Mouse (Mus musculus) hindbrain, embryonic 16.5 days (tissue): ENCODE data around the gene Phyhipl. TPM values are rescaled to one million over a fixed set of nuclear protein-coding genes. Genes with fewer than 3 reads are reported as not detected.

ENCODE experiments used
- ATAC-seq: fragments of 200-750 bp; cut with Nextera tagmentation; 2 replicates; pipeline ENCODE4 v1.8.0; 2017; ENCODE audit warnings: moderate TSS enrichment, moderate library complexity
- H3K27ac ChIP-seq: fragments of 300-500 bp; sonication (generic); 2 replicates; pipeline ENCODE4 v1.5.1; 2014; ENCODE audit warnings: low read depth, mild to moderate bottlenecking, control low read depth, low read length, moderate library complexity
- H3K27me3 ChIP-seq: fragments of 300-500 bp; sonication (generic); replicated peaks from 2 replicates; pipeline ENCODE4 v1.6.1; 2014; ENCODE audit warnings: low read length; ENCODE audit not compliant: control insufficient read depth, insufficient read depth
- H3K36me3 ChIP-seq: fragments of 300-500 bp; sonication (generic); 2 replicates; pipeline ENCODE4 v1.6.1; 2014; ENCODE audit warnings: mild to moderate bottlenecking, low read length, moderate library complexity, mixed read lengths; ENCODE audit not compliant: control insufficient read depth, insufficient read depth
- H3K4me1 ChIP-seq: fragments of 300-500 bp; sonication (generic); 2 replicates; pipeline ENCODE4 v1.6.1; 2014; ENCODE audit warnings: low read depth, low read length; ENCODE audit not compliant: control insufficient read depth, insufficient read depth
- H3K4me2 ChIP-seq: fragments of 300-500 bp; sonication (generic); 2 replicates; pipeline ENCODE4 v1.6.1; 2014; ENCODE audit warnings: mild to moderate bottlenecking, low read length, control low read depth, moderate library complexity
- H3K4me3 ChIP-seq: fragments of 300-500 bp; sonication (generic); 2 replicates; pipeline ENCODE4 v1.5.1; 2014; ENCODE audit warnings: mild to moderate bottlenecking, low read length, control low read depth, moderate library complexity
- H3K9ac ChIP-seq: fragments of 300-500 bp; sonication (generic); 2 replicates; pipeline ENCODE4 v1.6.1; 2014; ENCODE audit warnings: low read depth, mild to moderate bottlenecking, control low read depth, low read length, moderate library complexity
- H3K9me3 ChIP-seq: fragments of 300-500 bp; sonication (generic); 2 replicates; pipeline ENCODE4 v1.6.1; 2014; ENCODE audit warnings: mild to moderate bottlenecking, low read length, moderate library complexity; ENCODE audit not compliant: control insufficient read depth
- WGBS: fragments of 180-500 bp; shearing (Covaris S2); extraction: QIAGEN DNeasy Blood & Tissue Kit; methylation state at CpG from one replicate; pipeline ENCODE4 v1.1.7; 2014; 5-methylcytosine and 5-hydroxymethylcytosine counted together
- polyA plus RNA-seq: library from polyadenylated mRNA; unstranded; fragments of >200 nt; fragmentation: Nextera tagmentation; extraction: Ambion mirVana; gene quantifications from 2 replicates; pipeline ENCODE4 v1.2.1, GENCODE M21; 2015

Phyhipl gene
- polyA plus RNA-seq, 1 experiment from 2014 or later, result 365 TPM

DNA sequence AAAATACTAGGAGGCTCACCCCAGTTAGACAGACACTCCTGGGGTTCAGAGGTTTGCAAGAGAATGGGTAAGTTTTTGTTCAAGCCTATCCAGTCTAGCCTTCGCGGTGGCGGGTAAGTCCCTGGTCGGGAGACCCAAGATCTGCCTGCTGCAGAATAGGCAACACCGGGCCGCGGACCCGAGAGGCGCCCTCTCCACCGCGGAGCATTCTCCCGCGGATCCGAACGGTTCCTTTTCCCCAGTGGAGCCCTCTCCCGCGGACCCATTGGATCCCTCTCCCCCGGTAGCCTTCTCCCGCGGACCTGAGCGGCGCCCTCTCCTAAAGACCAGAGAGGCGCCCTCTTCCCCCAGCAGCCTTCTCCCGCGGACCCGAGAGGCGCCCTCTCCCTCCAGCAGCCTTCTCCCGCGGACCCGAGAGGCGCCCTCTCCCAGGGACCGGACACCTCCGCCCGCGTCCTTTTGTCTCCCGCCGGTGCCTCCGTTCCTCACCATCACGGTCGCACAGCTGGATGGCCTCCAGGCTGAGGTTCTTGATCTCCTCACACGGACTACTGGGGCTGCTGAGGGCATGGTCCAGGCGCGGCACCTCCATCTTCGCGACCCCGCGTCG, 57.1 kb downstream of the Phyhipl start:
- peak overlapping the region; percentile 99 for H3K9ac ChIP-seq
- H3K27ac ChIP-seq, result peak overlapping the region; percentile 98
- H3K9me3 ChIP-seq, result no peaks in the 10 kb centered on the region
- no peaks in the 10 kb centered on the region for H3K36me3 ChIP-seq
- peak overlapping the region; percentile 87 for H3K4me3 ChIP-seq
- peaks cover 10% of the 10 kb centered on the region for H3K4me1 ChIP-seq
- H3K4me2 ChIP-seq, result peak overlapping the region; percentile 78
- peak; percentile 66 for ATAC-seq
- WGBS, result under 1% methylated on average over 47 of the region's 48 CpGs
- no peaks in the 10 kb centered on the region for H3K27me3 ChIP-seq

DNA sequence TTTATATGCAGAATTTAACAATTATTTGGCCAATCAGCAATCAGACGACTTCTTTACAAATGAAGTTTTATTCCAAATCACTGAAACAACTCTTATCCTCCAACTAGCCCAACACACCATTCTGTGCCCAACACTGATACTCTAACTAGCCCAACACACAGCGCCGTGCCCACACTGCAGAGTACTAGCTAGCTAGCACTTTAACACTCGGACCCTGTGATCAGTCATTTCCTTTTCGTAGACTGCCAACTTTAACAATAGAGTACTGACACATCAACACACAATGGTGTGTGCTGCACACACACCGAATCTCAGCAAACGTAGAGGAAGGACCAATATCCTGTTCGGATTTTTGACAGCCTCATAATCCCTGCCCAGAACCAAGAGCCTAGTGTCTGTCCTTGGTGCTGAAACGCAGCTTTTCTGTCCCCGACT, 57.7 kb downstream of the Phyhipl start:
- H3K4me2 ChIP-seq, result peak overlapping the region; percentile 78
- 5% methylated on average over 10 of the region's 10 CpGs for WGBS
- peak; percentile 21; the same call in 1 of the 2 replicates for ATAC-seq
- H3K4me3 ChIP-seq, result peak overlapping the region; percentile 87
- H3K27me3 ChIP-seq, result no peaks in the 10 kb centered on the region
- peak overlapping the region; percentile 98 for H3K27ac ChIP-seq
- no peaks in the 10 kb centered on the region for H3K9me3 ChIP-seq
- peak overlapping the region; percentile 99 for H3K9ac ChIP-seq
- H3K4me1 ChIP-seq, result peaks cover 10% of the 10 kb centered on the region
- H3K36me3 ChIP-seq, result no peaks in the 10 kb centered on the region

GRCm38 (mm10) chr10:70594007-70594406, 61.8 kb downstream of the Phyhipl start:
- H3K4me2 ChIP-seq, result peak overlapping the region; percentile 17; the same call in 1 of the 2 replicates
- ATAC-seq, result no peak; the same call in 1 of the 2 replicates
- H3K27me3 ChIP-seq, result no peaks in the 10 kb centered on the region
- no peak overlapping the region for H3K9ac ChIP-seq
- no peak overlapping the region for H3K27ac ChIP-seq
- no peaks in the 10 kb centered on the region for H3K36me3 ChIP-seq
- 42% methylated on average over 1 of the region's 1 CpGs for WGBS
- peaks cover 10% of the 10 kb centered on the region for H3K4me1 ChIP-seq
- no peaks in the 10 kb centered on the region for H3K9me3 ChIP-seq
- H3K4me3 ChIP-seq, result no peak overlapping the region

- 88% methylated on average over 3 of the region's 3 CpGs for WGBS
- Histone ChIP-seq H3K36me3 (no peaks in the 10 kb centered on the region), H3K9ac (no peak overlapping the region), H3K27ac (no peak overlapping the region), H3K4me1 (peaks cover under 1% of the 10 kb centered on the region; the same call in 1 of the 2 replicates), H3K9me3 (no peaks in the 10 kb centered on the region), H3K4me2 (no peak overlapping the region), H3K4me3 (no peak overlapping the region), H3K27me3 (no peaks in the 10 kb centered on the region)
- ATAC-seq, result no peak
These were observed 68.8 kb downstream of the Phyhipl start for GRCm38 (mm10) chr10:70586876-70587405.

GRCm38 (mm10) chr10:70584171-70584570, 71.6 kb downstream of the Phyhipl start:
- Histone ChIP-seq H3K4me1 (peaks cover 4% of the 10 kb centered on the region; the same call in 1 of the 2 replicates), H3K9ac (no peak overlapping the region), H3K4me3 (no peak overlapping the region), H3K27ac (no peak overlapping the region), H3K36me3 (no peaks in the 10 kb centered on the region), H3K9me3 (no peaks in the 10 kb centered on the region), H3K27me3 (no peaks in the 10 kb centered on the region), H3K4me2 (no peak overlapping the region)
- ATAC-seq, result no peak
- 87% methylated on average over 1 of the region's 1 CpGs for WGBS

GRCm38 (mm10) chr10:70581556-70582211, 74.1 kb downstream of the Phyhipl start:
- Histone ChIP-seq H3K27me3 (no peaks in the 10 kb centered on the region), H3K9ac (no peak overlapping the region), H3K27ac (no peak overlapping the region), H3K4me3 (no peak overlapping the region), H3K36me3 (no peaks in the 10 kb centered on the region), H3K4me2 (no peak overlapping the region), H3K4me1 (peaks cover 4% of the 10 kb centered on the region; the same call in 1 of the 2 replicates), H3K9me3 (no peaks in the 10 kb centered on the region)
- ATAC-seq, result no peak
- WGBS, result 61% methylated on average over 7 of the region's 7 CpGs

DNA sequence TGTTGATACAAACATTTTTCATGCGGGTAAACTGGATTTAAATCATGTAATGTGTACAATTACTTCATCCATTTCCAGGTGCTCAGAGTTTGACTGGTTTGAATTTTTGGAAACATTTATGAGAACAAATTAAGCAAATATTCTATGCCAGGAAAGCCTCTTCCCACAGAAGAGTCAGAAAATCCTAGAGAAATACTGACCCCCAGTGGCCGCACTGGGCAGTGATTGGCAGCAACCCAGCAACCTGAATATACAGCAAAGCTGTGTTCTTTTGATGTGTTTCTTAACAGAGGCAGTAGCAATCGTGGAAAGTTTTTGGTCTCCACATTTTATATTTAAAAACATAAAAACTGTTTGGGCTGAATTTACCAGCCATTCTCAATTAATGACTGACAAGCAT, 92.1 kb downstream of the Phyhipl start:
- Histone ChIP-seq H3K4me1 (no peaks in the 10 kb centered on the region), H3K9me3 (no peaks in the 10 kb centered on the region), H3K4me3 (no peak overlapping the region), H3K9ac (no peak overlapping the region), H3K36me3 (peaks cover 19% of the 10 kb centered on the region), H3K27me3 (no peaks in the 10 kb centered on the region), H3K27ac (no peak overlapping the region), H3K4me2 (no peak overlapping the region)
- peak; percentile 63; the same call in 1 of the 2 replicates for ATAC-seq
- 26% methylated on average over 3 of the region's 3 CpGs for WGBS

DNA sequence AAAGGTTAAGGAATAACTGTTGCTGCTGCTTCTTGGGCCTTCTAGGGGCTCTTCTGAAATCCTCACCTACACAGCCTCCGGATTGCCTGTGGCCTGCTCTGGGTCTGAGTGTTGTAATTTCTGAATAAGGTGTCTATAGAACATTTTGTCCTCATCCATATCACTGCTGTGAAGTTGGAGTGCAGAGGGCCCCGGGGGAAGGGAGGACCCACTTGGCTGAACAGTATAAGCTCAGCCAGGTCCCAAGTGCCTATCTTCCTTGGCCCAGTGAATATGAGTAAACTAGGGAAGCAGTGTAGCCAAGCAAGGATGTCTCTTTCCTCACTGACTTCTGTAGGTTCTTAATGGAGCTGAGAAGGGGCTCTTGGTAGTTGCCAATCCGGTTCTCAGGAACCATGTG, 103.2 kb downstream of the Phyhipl start:
- 92% methylated on average over 3 of the region's 3 CpGs for WGBS
- Histone ChIP-seq H3K4me2 (no peak overlapping the region), H3K9me3 (no peaks in the 10 kb centered on the region), H3K4me3 (no peak overlapping the region), H3K36me3 (peaks cover 20% of the 10 kb centered on the region), H3K9ac (no peak overlapping the region), H3K27ac (no peak overlapping the region), H3K27me3 (no peaks in the 10 kb centered on the region), H3K4me1 (no peaks in the 10 kb centered on the region)
- ATAC-seq, result no peak

- H3K36me3 ChIP-seq, result peaks cover 10% of the 10 kb centered on the region
These were observed 112.9 kb downstream of the Phyhipl start for GRCm38 (mm10) chr10:70542857-70543256.

More at GRCm38 (mm10) chr10:70542857-70543256, 112.9 kb downstream of the Phyhipl start:
- no peak for ATAC-seq
- H3K4me2 ChIP-seq, result no peak overlapping the region
- H3K9me3 ChIP-seq, result no peaks in the 10 kb centered on the region
- no peaks in the 10 kb centered on the region for H3K4me1 ChIP-seq
- no peaks in the 10 kb centered on the region for H3K27me3 ChIP-seq
- no peak overlapping the region for H3K4me3 ChIP-seq
- H3K9ac ChIP-seq, result no peak overlapping the region
- WGBS, result 73% methylated on average over 6 of the region's 6 CpGs
- no peak overlapping the region for H3K27ac ChIP-seq
